Mouse (Mus musculus) lung, embryonic 15.5 days (tissue): ENCODE data around the gene Gatad2a. TPM values are rescaled to one million over a fixed set of nuclear protein-coding genes. Genes with fewer than 3 reads are reported as not detected.
A peak's percentile ranks its signal among the peaks of the same experiment; 100 is the strongest.

Experiments
- ATAC-seq: fragments of 200-750 bp; cut with Nextera tagmentation; 2 replicates; pipeline ENCODE4 v1.8.0; 2017; ENCODE audit warnings: moderate number of reproducible peaks, borderline replicate concordance; ENCODE audit not compliant: low FRiP score, low TSS enrichment; ENCODE audit errors: extremely low read depth
- H3K27ac ChIP-seq: fragments of 300-500 bp; sonication (generic); 2 replicates; pipeline ENCODE4 v1.5.1; 2015; ENCODE audit warnings: moderate library complexity, mild to moderate bottlenecking, inconsistent platforms
- H3K27me3 ChIP-seq: fragments of 300-500 bp; sonication (generic); 2 replicates; pipeline ENCODE4 v1.6.1; 2015; ENCODE audit warnings: inconsistent platforms
- H3K36me3 ChIP-seq: fragments of 300-500 bp; sonication (generic); 2 replicates; pipeline ENCODE4 v1.6.1; 2015; ENCODE audit warnings: inconsistent platforms
- H3K4me1 ChIP-seq: fragments of 300-500 bp; sonication (generic); 2 replicates; pipeline ENCODE4 v1.6.1; 2015; ENCODE audit warnings: inconsistent platforms
- H3K4me2 ChIP-seq: fragments of 300-500 bp; sonication (generic); 2 replicates; pipeline ENCODE4 v1.6.1; 2015; ENCODE audit warnings: inconsistent platforms, mild to moderate bottlenecking, moderate library complexity
- H3K4me3 ChIP-seq: fragments of 300-500 bp; sonication (generic); 2 replicates; pipeline ENCODE4 v1.5.1; 2015; ENCODE audit warnings: mild to moderate bottlenecking, inconsistent platforms
- H3K9ac ChIP-seq: fragments of 300-500 bp; sonication (generic); 2 replicates; pipeline ENCODE4 v1.6.1; 2015; ENCODE audit warnings: inconsistent platforms
- H3K9me3 ChIP-seq: fragments of 300-500 bp; sonication (generic); 2 replicates; pipeline ENCODE4 v1.6.1; 2016; ENCODE audit warnings: inconsistent platforms
- WGBS: fragments of 180-500 bp; shearing (Covaris S2); methylation state at CpG from one replicate; pipeline ENCODE4 v1.1.7; 2015; 5-methylcytosine and 5-hydroxymethylcytosine counted together
- polyA plus RNA-seq: library from polyadenylated mRNA; unstranded; fragments of >200 nt; fragmentation: Nextera tagmentation; extraction: Ambion mirVana; gene quantifications from 2 replicates; pipeline ENCODE4 v1.2.1, GENCODE M21; 2015

The Gatad2a gene
- polyA plus RNA-seq, 1 experiment from 2014 or later = 60.3 TPM

DNA sequence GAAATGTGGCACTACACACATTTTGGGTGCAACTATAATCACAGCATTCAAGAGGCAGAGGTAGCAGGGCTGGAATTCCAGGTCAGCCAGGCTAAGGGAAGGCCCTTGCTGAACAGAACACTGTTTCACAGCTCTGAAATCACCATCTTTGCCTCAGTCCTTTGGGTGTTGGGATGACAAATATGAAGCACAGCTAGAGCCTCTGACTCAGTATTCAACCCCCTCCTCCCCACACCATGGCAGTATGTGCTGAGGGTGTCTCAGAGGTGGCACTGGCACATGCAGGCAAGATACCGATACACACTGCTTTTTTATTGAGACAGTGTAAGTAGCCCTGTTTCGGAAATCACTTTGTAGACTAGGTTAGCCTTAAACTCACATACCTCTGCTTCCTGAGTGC, 89.9 kb downstream of the Gatad2a start:
- no peak overlapping the region for H3K4me3 ChIP-seq
- H3K4me2 ChIP-seq = no peak overlapping the region
- 82% methylated on average over 2 of the region's 2 CpGs for WGBS
- peaks cover 35% of the 10 kb centered on the region for H3K36me3 ChIP-seq
- H3K4me1 ChIP-seq = peaks cover 17% of the 10 kb centered on the region
- no peaks in the 10 kb centered on the region for H3K27me3 ChIP-seq
- H3K27ac ChIP-seq = no peak overlapping the region
- no peak overlapping the region for H3K9ac ChIP-seq
- no peaks in the 10 kb centered on the region for H3K9me3 ChIP-seq
- no peak for ATAC-seq

GRCm38 (mm10) chr8:69904096-69904495, 92.1 kb downstream of the Gatad2a start:
- Histone ChIP-seq H3K27ac (no peak overlapping the region), H3K9ac (no peak overlapping the region), H3K9me3 (no peaks in the 10 kb centered on the region), H3K36me3 (peaks cover 13% of the 10 kb centered on the region), H3K27me3 (no peaks in the 10 kb centered on the region), H3K4me3 (no peak overlapping the region), H3K4me1 (peaks cover 28% of the 10 kb centered on the region), H3K4me2 (peak overlapping the region; percentile 95; the same call in 1 of the 2 replicates)
- 75% methylated on average over 8 of the region's 8 CpGs for WGBS
- no peak for ATAC-seq

DNA sequence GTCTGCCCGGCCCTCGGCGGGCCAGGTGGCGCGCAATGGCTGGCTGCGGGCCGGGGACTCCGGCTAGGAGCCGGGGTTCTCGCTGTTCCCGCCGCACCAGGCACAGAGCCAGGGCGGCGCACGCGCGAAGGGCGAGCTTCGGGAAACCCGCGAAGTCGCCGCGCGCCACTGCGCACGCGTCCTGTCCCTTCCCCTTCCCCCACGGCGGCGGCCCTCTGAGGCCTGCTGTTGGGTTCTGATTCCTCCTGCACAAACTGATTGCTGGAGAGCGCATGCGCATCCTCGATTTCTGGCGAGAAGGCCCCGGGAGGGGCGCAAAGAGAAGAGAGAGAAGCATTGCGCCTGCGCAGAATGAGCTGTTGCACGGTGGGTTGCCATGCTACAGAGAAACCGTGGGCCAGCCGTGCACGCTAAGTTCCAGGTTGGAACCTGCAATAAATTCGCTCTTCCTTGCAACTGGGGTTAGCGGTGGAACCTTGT, 93.1 kb downstream of the Gatad2a start:
- peaks cover 30% of the 10 kb centered on the region for H3K4me1 ChIP-seq
- WGBS = under 1% methylated on average over 45 of the region's 45 CpGs
- peak; percentile 86 for ATAC-seq
- peaks cover 5% of the 10 kb centered on the region; the same call in 1 of the 2 replicates for H3K36me3 ChIP-seq
- peak overlapping the region; percentile 69 for H3K9ac ChIP-seq
- peak overlapping the region; percentile 95 for H3K4me2 ChIP-seq
- H3K27me3 ChIP-seq = no peaks in the 10 kb centered on the region
- H3K27ac ChIP-seq = peak overlapping the region; percentile 90
- no peaks in the 10 kb centered on the region for H3K9me3 ChIP-seq
- H3K4me3 ChIP-seq = peak overlapping the region; percentile 72

GRCm38 (mm10) chr8:69902163-69903062, 93.8 kb downstream of the Gatad2a start, which contains the start of the genes Tssk6, Ndufa13 and Yjefn3:
Gene Tssk6, plus strand, starts transcription at chr8:69902184.
Gene Ndufa13, minus strand, starts transcription at chr8:69902558.
Gene Yjefn3, minus strand, starts transcription at chr8:69902712.
- Histone ChIP-seq H3K27ac (peak within 1 kb of the TSS; percentile 90), H3K9ac (peak within 1 kb of the TSS; percentile 71), H3K27me3 (no peaks in the 10 kb centered on the region), H3K9me3 (no peaks in the 10 kb centered on the region), H3K4me2 (peak within 1 kb of the TSS; percentile 95), H3K36me3 (no peaks in the 10 kb centered on the region), H3K4me3 (peak within 1 kb of the TSS; percentile 72), H3K4me1 (peaks cover 31% of the 10 kb centered on the region)
- WGBS = 5% methylated on average over 89 of the region's 89 CpGs
- ATAC-seq = peak; percentile 15

- H3K4me2 ChIP-seq = peak overlapping the region; percentile 95
- H3K36me3 ChIP-seq = no peaks in the 10 kb centered on the region
- peak overlapping the region; percentile 71 for H3K9ac ChIP-seq
- H3K4me1 ChIP-seq = peaks cover 31% of the 10 kb centered on the region
- H3K9me3 ChIP-seq = no peaks in the 10 kb centered on the region
- H3K27me3 ChIP-seq = no peaks in the 10 kb centered on the region
- peak overlapping the region; percentile 72 for H3K4me3 ChIP-seq
- 2% methylated on average over 41 of the region's 41 CpGs for WGBS
- H3K27ac ChIP-seq = peak overlapping the region; percentile 90
- ATAC-seq = peak; percentile 82
Measured at GRCm38 (mm10) chr8:69901484-69902162, 94.6 kb downstream of the Gatad2a start.

- 16% methylated on average over 12 of the region's 12 CpGs for WGBS
- no peak for ATAC-seq
- peak overlapping the region; percentile 90 for H3K27ac ChIP-seq
- no peaks in the 10 kb centered on the region for H3K36me3 ChIP-seq
- peak overlapping the region; percentile 95 for H3K4me2 ChIP-seq
- H3K27me3 ChIP-seq = no peaks in the 10 kb centered on the region
- H3K9ac ChIP-seq = peak overlapping the region; percentile 71
- peak overlapping the region; percentile 72 for H3K4me3 ChIP-seq
- H3K9me3 ChIP-seq = no peaks in the 10 kb centered on the region
- H3K4me1 ChIP-seq = peaks cover 31% of the 10 kb centered on the region
Measured at GRCm38 (mm10) chr8:69900895-69901451, 95.2 kb downstream of the Gatad2a start.

DNA sequence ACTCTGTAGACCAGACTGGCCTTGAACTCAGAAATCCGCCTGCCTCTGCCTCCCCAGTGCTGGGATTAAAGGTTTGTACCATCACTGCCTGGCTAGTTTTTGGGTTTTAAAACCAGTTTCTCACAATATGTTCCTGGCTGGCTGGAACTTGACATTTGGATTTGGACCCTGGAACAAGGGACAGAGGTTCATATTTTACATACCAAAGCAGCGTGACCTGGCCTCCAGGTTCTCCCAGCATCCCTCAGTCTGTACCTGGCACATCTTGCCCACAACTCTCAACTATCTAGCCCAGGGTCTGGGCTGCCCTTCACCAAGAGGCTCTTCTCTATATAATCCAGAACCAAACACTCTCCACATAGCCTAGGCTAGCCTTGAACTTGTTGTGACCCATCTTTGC, 96.3 kb downstream of the Gatad2a start:
- Histone ChIP-seq H3K9ac (no peak overlapping the region), H3K9me3 (no peaks in the 10 kb centered on the region), H3K36me3 (no peaks in the 10 kb centered on the region), H3K4me3 (no peak overlapping the region), H3K4me1 (peaks cover 35% of the 10 kb centered on the region), H3K4me2 (peak overlapping the region; percentile 95; the same call in 1 of the 2 replicates), H3K27me3 (no peaks in the 10 kb centered on the region), H3K27ac (no peak overlapping the region)
- WGBS = 93% methylated on average over 2 of the region's 2 CpGs
- ATAC-seq = no peak

- H3K36me3 ChIP-seq = 0 out of 2 replicates have a peak, but pooled peaks cover 4% of the 10 kb centered on the region
Measured at GRCm38 (mm10) chr8:69897857-69898256, 98.3 kb downstream of the Gatad2a start.

DNA sequence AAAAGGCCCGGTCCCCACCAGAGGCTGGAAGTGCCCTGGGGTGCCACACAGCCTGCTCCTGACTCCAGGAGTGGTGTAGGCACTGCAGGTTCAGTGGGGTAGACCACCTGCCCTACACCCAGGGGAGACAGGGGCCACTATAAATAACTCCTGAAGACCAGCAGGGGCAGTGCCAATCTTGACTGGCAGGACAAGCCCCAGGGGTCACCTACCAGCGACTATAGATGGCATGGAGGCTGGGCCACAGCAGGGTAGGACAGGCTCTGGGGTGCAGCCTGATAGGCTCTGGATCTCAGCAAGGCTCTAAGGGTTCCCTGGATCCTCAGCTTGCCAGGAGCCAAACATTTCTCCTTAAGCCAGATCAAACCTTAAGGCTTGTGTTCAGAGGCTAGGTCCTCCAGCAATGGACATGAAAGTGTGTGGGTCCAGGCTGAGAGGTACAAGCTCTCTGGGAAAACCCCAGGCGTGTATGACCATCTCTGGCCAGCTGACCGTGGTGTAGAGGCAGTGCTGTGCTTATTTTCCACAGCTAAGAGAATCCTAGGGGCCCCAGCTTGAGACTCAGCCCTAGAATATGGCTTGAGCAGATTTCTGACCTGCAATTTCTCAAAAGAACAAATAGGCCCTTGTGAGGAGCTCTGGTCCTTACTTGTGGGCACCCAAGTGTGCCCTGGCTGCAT, 100.3 kb downstream of the Gatad2a start:
- peaks cover 3% of the 10 kb centered on the region for H3K27me3 ChIP-seq
- no peaks in the 10 kb centered on the region for H3K9me3 ChIP-seq
- no peak for ATAC-seq
- peaks cover 24% of the 10 kb centered on the region for H3K4me1 ChIP-seq
- 75% methylated on average over 4 of the region's 4 CpGs for WGBS
- no peak overlapping the region for H3K27ac ChIP-seq
- no peak overlapping the region for H3K4me3 ChIP-seq
- no peak overlapping the region for H3K9ac ChIP-seq
- H3K36me3 ChIP-seq = 0 out of 2 replicates have a peak, but pooled peaks cover 5% of the 10 kb centered on the region
- H3K4me2 ChIP-seq = no peak overlapping the region

More at GRCm38 (mm10) chr8:69897857-69898256, 98.3 kb downstream of the Gatad2a start:
- Histone ChIP-seq H3K4me1 (peaks cover 36% of the 10 kb centered on the region), H3K9me3 (no peaks in the 10 kb centered on the region), H3K9ac (no peak overlapping the region), H3K4me3 (no peak overlapping the region), H3K4me2 (no peak overlapping the region), H3K27me3 (no peaks in the 10 kb centered on the region), H3K27ac (no peak overlapping the region)
- 85% methylated on average over 6 of the region's 6 CpGs for WGBS
- ATAC-seq = no peak

DNA sequence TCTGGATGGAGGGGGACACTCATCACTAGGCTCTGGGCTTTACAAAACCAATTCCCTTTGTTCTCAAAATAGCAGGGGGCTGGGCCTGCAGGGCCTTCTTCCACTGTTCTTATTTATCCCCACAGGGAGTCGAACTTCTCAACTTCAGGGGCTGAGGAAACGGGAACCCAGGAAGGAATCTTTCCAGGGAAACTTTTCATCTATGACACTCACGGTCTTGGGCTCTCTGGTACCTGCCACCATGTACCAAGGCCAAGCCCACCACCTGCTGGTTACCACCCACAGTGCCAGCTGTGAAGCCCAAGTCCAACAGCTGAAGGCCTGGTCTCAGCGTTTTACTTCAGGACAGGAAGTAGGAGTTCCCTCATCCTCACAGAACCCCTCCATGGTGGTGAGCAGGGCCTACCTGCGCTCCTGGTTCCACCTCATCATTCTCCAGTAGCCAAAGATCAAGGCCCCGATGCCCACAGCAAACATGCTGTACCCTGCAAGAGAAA, 101.3 kb downstream of the Gatad2a start:
- ATAC-seq = no peak
- no peak overlapping the region for H3K9ac ChIP-seq
- H3K27ac ChIP-seq = no peak overlapping the region
- H3K36me3 ChIP-seq = 0 out of 2 replicates have a peak, but pooled peaks cover 5% of the 10 kb centered on the region
- peaks cover 14% of the 10 kb centered on the region for H3K4me1 ChIP-seq
- no peak overlapping the region for H3K4me2 ChIP-seq
- peaks cover 13% of the 10 kb centered on the region for H3K27me3 ChIP-seq
- no peaks in the 10 kb centered on the region for H3K9me3 ChIP-seq
- H3K4me3 ChIP-seq = no peak overlapping the region
- 68% methylated on average over 6 of the region's 6 CpGs for WGBS

GRCm38 (mm10) chr8:69893863-69894262, 102.3 kb downstream of the Gatad2a start:
- Histone ChIP-seq H3K4me3 (no peak overlapping the region), H3K4me1 (peaks cover 22% of the 10 kb centered on the region), H3K36me3 (0 out of 2 replicates have a peak, but pooled peaks cover 5% of the 10 kb centered on the region), H3K9ac (no peak overlapping the region), H3K27ac (no peak overlapping the region), H3K27me3 (peaks cover 23% of the 10 kb centered on the region), H3K9me3 (no peaks in the 10 kb centered on the region), H3K4me2 (no peak overlapping the region)
- WGBS = 35% methylated on average over 17 of the region's 17 CpGs
- ATAC-seq = 0 out of 2 replicates have a peak, but pooled peaks have one; percentile 32
